Mouse (Mus musculus) layer of hippocampus, adult 2 months (tissue): ENCODE measurements at regions not wholly inside any gene's neighbourhood (a gene's known extent, or its start where the extent isn't known, plus 50 kb on each side); places are given as distances from the start of the nearest gene placed in this dataset.

Experiments
- DNase-seq, 2 experiments: peaks; one replicate each; pipeline ENCODE4 v3.0.0; 2022; ENCODE audit warnings: low spot score in 2 of 2
- H3K27ac ChIP-seq: fragments of 200-600 bp; 2 replicates; pipeline ENCODE4 v1.8.1; 2022
- H3K4me3 ChIP-seq: fragments of 200-600 bp; 2 replicates; pipeline ENCODE4 v1.8.1; 2022; ENCODE audit warnings: mild to moderate bottlenecking
- CTCF ChIP-seq: fragments of 200-600 bp; conservative IDR thresholded peaks from 2 replicates; pipeline ENCODE4 v1.8.1; 2022; ENCODE audit warnings: antibody characterized with exemption, mild to moderate bottlenecking, moderate library complexity

DNA sequence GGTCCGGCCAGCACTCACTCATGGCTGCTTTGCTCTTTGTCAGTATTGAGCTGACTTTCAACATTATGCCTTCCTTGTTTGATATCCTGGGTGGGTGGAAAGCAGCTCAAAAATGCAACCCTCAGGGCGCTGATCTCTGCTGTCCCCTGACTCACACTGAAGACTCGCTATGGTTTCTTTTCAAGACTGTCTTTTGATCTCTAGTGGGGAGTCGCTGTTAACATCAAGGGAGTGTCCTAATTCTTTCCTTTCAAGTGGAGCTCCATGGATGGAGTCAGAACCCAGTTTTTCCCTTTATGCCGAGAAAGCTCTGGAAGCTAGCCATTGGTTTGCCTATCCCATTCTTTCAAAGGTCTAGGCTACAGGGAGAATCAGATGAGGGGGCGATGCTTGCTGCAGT, 54.5 kb upstream of the 1700020N01Rik start:
- no peak for DNase-seq
- no peak overlapping the region for H3K4me3 ChIP-seq
- no peak for TF ChIP-seq CTCF

More for the DNA sequence above, 54.5 kb upstream of the 1700020N01Rik start:
- H3K27ac ChIP-seq, result no peak overlapping the region
